Mouse (Mus musculus): Measurements from ENCODE around the gene Lnx2.
A peak's percentile ranks its signal among the peaks of the same experiment; 100 is the strongest.

Lnx2 gene

GRCm38 (mm10) chr5:146985725-146986433 is 90.5 kb downstream of the Lnx2 start:
- TF ChIP-seq GATA4 (IDR thresholded peaks at IDR 0.05; ENCODE audit: insufficient replicate concordance, low read length), result no peak

GRCm38 (mm10) chr5:146983216-146983615 is 93.2 kb downstream of the Lnx2 start:
- TF ChIP-seq GATA4 (IDR thresholded peaks at IDR 0.05; ENCODE audit: insufficient replicate concordance, low read length), result no peak

GRCm38 (mm10) chr5:146981376-146981775 is 95.0 kb downstream of the Lnx2 start:
- TF ChIP-seq GATA4 (IDR thresholded peaks at IDR 0.05; ENCODE audit: insufficient replicate concordance, low read length), result 0 out of 2 replicates have a peak, but pooled peaks have one; percentile 8

GRCm38 (mm10) chr5:146974781-146975123 is 101.6 kb downstream of the Lnx2 start:
- TF ChIP-seq GATA4 (IDR thresholded peaks at IDR 0.05; ENCODE audit: insufficient replicate concordance, low read length), result no peak

GRCm38 (mm10) chr5:146973858-146974780 is 102.3 kb downstream of the Lnx2 start:
- TF ChIP-seq GATA4 (IDR thresholded peaks at IDR 0.05; ENCODE audit: insufficient replicate concordance, low read length), result no peak

GRCm38 (mm10) chr5:146973353-146973752 is 103.0 kb downstream of the Lnx2 start:
- TF ChIP-seq GATA4 (IDR thresholded peaks at IDR 0.05; ENCODE audit: insufficient replicate concordance, low read length), result no peak

GRCm38 (mm10) chr5:146971776-146972561 is 104.4 kb downstream of the Lnx2 start:
- no peak for TF ChIP-seq GATA4 (IDR thresholded peaks at IDR 0.05; ENCODE audit: insufficient replicate concordance, low read length)

GRCm38 (mm10) chr5:146968695-146969393 is 107.5 kb downstream of the Lnx2 start:
- TF ChIP-seq GATA4 (IDR thresholded peaks at IDR 0.05; ENCODE audit: insufficient replicate concordance, low read length), result no peak

All from liver, adult (tissue).